Mouse (Mus musculus): ENCODE data around the gene Filip1.

The Filip1 gene

DNA sequence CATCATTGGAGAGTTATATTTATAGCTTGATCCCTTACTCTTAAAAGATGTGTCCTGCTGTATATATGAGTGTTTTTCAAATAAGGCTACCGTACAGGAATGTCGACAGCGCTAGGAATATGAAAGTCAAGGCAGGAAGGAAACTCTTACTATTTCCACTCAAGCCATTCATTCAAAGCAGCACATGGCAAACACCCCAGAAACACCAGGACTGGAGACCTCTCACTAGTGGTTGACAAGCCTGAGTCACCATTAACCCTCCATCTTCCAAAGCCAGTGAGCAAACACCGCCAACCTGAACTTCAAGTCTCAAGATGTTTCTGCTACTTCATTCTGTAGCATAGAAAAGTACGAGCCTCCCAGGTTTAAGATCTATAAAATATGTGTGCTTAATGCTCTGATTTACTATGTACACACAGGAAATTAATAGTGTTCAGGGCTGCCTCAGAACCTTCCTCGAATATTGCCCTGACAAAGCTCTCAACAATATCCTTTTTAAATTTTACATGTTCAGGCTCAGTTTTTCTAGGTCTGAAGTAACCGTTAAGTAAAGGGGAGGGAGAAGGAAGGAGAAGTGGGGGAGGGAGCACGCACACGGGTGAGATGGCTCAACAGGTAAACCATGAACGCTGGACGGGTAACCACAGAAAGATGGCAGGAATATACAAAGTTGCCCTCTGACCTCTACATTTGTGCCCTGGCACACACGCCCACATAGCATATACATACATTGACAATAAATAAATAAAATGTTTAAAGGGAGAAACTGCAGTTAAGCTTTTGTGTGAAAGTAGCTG, 34.2 kb downstream of the Filip1 start:
- DNase-seq: no peak

DNA sequence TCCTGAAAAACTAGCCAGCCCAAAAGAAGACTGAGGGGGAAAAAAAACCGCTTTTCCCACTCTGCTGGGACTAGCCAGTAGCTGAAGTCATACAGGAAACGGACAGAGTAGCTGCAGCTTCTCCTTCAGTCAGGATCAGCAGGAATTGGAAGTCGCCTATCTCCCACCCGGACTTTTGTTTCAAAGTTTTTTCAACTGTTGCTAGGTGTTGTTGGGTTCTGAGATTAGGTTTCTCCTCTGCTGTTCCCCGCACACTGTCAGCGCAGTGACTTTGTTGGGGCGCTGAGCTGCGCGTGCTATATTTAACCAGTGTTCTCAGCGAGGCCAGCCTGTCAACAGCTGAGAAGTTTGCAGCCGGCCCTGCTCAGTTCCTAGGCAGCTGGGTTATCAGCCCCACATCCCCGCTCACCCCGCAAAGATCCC, 35.1 kb downstream of the Filip1 start:
- no peak for DNase-seq

DNA sequence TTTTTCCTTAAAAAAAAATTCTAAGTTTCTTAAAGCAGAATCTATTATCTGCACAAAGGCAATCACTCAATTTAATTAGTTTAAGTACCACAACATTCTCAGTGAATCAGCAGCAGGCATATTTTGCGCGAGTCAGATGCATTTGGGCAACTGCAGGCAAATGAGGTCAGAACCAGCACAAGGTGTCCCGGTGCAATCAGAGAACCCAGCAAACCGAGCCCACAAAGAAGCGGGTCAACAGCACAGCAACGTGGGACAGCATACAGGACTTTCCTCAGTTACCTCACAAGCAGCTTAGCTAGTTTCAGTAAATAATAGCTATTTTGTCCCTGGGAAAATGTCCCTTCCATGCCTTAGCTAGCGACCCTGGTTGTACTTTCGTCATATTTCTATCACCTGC, 35.9 kb downstream of the Filip1 start:
- no peak for DNase-seq

DNA sequence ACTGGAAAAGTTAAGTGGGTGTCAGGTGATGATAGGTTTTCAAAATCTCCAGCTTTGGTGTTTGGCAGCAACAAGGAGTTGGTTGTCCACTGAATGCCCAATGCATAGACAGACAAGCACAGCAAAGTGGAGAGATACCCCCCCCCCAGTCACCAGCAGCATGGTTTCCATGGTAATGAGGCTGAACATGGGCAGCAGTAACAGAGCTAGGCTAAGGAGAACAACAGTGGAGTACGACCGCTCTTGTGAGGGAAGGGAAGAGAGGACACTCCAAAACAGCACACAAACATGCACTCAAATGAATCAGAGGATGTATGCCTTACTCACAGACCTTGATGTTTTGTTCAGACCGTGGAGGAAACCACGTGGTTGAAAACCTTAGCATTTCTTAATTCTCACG, 37.5 kb downstream of the Filip1 start:
- DNase-seq: no peak

DNA sequence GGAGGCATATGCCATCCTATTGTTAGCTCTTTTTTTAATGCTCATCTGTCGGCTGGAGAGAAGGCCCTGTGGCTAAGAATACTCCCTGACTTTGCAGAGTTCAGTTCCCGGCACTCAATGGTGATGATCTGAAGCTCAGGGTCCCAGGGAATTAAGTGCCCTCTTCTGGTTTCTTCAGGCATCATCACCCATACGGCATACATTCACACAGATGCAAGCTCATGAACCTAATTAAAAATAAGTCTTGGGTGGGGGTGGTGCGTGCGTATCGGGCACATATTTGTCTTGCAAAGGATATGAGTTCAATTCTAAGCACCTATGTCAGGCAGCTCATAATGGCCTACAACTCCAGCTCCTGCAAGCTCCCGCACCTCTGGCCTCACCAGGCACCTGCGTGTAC, 39.1 kb downstream of the Filip1 start:
- no peak for DNase-seq

DNA sequence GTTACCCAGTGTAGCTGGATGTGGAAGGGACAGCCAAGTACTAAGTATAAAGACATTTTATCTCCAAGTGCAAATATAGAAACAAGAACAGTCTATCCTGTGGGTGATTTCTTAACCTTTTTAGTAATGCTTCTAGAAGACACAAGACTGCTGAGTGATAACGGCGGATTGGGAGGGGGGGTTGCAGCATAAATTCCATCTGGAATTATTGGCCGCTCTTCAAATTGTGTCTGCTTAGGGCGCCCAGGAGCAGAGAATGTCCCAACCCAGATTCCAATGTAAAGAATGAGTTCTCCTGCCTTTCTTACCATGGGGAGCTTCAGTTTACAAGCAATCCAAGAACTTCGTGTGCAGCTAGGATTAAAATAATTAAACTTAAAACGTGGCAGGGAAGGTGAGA, 39.9 kb downstream of the Filip1 start:
- DNase-seq: no peak

DNA sequence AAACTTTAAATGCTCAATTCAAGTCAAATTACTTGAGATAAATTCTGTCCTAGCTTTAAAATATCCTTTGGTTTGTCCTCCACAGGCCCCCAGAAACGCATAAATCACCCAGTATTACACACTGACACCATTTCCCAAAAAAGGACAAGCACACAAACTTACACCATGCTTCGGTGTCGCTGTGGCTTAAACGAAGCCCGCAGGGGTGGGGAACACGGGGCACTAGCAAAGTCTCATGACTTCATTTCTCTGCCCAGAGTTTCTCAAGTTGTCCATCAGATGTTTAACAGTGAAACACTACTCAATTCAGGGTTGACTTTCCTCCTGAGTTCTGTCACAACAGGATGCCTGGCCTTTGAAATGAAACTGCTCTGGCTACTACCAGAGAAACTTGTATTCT, 41.0 kb downstream of the Filip1 start:
- no peak for DNase-seq

DNA sequence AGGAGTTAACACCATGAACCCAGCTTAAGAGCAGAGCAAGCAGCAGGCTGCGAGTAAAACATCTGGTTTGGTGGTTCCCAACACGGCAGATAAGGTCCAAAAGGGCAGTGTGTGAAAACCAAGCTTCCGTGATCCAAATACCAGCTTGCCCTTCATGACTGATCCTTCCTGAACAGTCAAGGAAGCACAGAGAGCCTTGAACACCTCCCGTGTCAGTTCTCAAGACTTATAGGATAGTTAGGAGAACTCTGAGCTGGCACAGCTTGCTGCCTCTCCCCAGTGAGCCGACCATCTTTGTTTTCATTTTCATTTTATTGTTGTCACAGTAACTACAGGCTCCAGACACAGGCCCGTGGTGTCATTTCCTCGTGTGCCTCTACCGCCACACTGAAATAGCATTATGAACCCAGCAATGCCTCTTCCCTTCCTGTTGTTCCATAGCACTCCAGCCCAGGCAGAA, 42.0 kb downstream of the Filip1 start:
- DNase-seq: no peak

DNA sequence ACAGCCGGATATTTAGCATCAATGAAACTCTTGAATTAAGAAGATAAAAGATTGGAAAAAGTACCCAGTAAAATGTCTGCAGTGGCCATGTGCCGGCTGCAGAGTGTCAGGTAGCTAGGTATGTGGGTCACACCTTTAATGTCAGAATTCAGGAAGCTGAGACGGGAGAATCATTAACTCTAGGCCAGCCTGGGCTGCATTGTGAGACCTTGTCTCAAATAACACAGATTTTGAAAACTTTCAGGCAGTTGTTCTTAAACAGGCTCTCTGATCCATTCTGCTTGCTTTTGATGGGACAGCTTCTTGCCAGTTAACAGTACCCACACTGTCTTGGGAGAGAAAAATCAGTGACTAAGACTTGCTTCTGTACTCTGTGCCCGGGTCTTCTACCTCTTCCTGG, 43.1 kb downstream of the Filip1 start:
- DNase-seq: no peak

DNA sequence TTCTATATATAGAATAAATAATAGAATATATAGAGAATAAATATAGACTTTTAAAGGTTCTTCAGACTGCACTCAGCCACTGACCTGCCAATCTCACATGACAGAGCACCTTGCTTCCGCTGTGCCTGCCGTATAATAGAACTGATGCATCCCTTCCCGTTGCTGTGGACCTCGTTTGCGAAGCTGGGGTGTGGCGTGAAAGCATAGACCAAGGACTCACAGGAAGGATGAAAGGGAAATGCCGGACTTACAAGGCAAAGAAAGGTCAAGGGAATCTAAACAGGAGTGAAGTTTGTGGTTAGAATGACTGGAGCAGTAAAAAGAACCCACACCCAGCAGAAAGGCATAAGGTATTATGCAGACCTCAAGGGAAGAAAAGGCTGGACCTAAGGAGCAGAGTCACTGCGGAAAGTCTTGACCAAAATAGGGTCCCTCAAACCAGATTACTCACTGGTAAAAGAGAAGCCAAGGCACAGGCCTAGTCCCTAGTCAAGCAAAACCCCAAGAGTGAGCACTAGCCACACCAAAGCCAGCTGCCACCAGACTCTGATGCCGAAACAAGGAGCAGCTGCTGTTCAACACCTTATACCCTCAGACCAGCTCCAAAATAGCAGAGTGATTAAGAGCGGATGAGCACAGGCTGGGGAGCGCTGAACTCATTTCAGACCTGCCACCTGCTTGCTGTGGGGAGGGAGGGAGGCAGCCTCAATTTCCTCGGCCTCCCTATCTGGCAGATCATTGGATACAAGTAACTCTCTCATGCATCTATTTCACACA, 45.8 kb downstream of the Filip1 start:
- no peak for DNase-seq

DNA sequence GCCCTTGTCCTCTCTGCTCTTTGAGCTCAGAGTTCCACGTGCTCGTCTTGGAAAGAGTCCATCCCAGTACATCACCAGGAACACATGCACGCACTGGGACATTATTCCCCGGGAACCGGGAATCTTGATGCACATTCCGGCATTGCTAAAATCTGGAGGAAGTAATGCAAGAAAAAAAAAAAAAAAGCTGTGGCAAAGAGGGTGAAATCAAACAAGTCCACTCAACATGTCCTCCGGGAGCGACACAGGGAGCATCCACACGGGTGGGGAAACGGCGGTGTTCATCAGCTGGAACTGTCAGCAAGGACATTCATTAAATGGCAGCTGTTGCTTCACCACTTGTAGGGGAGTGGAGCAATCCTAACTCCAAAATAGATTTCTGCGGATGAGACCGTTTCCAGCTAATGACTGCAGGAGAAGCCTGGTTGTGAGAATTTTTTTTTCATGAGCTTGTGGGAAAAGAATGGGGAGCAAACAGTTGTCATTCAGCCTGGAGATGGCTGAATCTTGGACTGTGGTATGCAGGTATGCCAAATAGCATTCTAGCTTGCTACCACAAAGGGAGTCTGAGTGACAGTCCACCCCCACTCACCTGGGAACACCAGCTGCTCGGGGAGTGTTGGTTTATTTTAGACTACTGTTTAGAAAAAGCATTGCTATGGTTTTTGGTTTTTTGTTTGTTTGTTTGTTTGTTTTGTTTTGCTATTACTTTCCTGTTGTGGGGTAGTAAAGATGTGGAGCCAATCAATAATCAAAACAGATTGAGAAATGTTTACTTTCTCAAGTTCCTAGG, 46.9 kb downstream of the Filip1 start:
- DNase-seq: no peak

DNA sequence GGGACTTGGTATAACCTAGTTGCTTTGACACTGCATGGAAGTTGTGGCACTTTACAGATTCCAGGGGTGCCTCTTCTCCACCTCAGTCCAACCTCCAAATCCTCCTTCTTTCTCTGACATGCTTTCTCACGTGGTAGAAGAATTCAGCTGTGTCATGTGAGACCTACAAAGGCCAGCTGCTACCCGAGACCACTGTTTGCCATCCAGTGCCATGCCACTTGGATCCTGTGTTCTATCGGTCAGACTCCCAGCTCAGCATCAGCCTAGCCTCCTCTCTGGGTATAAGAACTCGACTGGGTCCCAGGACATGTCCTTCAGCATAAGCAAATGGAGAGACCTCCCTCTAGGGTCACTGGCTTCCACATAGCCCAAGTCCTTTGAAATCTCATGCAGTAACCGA, 47.6 kb downstream of the Filip1 start:
- DNase-seq: no peak

DNA sequence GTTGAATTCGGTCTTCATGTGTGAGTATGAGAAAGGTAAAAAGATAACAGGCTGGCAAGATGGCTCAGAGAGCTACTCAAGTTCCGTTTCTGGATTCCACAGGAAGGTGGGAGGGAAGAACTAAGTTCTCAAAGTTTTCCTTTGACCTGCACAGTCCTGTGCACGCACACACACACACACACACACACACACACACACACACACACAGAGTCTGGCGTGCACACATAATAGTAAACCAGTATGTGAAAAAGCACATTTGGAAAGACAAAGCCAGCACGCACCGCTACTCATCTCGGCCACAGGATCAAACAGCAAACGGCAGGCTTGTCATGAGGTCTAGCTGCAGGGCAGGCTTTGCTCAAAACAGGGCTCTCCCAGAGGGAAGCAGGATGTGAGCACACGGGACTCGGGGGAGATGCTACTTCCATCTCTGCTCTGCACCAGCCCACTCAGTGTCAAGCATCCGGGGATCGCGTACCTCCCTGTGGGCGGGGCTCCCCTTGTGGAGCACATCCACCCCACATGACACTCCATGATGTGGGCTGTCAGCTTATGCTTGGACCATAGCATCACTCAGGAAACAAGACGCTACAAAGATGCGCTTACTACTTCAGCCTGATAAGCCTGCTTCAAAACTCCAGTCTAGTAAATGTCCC, 50.9 kb downstream of the Filip1 start:
- peak; percentile 10 for DNase-seq

DNA sequence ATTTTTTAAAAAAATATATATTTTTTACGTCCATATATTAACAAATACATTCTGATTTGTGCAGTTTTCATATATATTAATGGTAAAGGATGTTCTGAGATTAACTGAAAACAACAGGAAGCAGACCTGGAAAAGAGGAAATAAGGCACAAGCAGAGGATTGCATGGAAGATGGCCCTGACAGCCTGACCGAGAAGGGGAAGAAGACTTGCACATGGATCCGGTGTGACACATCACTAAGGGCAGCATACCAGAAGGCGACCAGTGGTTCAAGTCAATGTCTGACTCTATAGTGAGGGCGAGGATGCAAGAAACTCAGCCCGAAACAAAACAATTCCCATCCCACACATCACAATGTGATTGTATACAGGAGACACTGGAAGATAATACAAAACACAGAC, 52.2 kb downstream of the Filip1 start:
- DNase-seq: no peak

DNA sequence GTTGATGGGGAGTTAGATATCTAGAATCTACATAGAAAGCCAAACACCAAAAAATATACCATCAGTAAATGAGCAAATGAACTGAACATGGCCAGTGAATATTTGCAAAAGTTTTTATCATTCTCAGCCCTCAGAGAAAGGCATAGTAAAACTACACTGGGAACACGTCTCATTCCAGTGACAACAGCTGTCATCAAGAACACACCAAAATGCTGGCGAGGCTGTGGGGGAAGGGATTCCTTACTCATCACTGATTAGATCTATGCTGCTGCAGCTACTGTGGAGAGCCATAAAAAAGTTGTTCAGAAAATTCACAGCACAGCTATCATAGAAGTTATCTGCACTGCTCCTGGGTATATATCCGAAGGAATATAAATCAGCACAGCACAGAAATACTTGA, 54.3 kb downstream of the Filip1 start:
- DNase-seq: no peak

DNA sequence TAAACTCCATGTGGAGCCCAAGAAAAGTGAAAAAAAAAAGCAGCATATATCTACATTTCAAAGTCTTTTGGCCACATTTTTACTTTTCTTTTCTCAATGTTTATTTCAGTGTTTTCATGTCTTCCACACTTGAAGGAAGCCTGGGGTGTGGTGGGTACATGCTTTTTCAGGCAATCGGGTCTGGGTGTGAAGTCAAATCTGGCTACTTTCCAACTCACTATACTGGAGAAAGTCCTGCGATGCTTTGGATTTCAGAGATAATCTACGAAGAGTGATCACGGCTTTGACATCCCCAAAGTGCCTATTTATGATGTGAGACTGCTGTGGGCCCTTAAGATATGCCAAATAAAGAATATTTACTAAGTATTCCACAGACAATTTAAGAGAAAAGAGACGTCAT, 57.7 kb downstream of the Filip1 start:
- no peak for DNase-seq

DNA sequence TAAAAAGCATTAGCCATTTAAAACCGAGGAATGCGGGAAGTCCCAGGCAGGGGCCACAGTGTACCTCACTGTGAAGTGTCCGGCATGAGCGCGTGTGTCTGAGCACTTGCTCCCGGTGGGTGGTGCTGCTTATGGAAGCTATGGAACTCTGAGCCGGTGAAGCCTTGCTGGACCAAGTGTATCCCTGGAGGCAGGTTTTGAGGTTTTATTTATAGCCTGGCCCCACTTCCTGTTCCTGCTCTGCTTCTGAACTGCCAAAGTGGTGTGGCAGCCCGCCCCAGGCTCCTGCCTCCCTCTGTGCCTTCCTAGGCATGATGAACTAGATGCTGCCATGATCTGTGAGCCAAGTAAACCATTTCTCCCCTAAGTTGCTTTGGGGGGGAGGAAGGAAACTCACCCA, 60.7 kb downstream of the Filip1 start:
- no peak for DNase-seq

DNA sequence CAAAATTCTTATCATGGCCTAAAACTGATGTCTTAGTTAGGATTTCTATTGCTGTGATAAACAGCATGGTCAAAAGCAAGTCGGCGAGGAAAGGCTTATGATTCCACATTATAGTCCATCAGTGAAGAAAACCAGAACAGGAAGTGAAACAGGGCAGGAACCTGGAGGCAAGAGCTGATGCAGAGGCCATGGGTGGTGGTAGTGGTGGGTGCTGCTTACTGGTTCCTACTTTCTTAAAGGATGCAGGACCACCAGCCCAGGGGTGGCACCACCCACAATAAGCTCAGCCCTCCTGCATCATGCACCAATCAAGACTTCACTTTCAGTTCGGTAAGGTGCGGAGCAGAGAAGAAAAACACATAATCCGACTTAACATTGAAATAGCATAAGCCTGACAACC, 61.3 kb downstream of the Filip1 start:
- no peak for DNase-seq

DNA sequence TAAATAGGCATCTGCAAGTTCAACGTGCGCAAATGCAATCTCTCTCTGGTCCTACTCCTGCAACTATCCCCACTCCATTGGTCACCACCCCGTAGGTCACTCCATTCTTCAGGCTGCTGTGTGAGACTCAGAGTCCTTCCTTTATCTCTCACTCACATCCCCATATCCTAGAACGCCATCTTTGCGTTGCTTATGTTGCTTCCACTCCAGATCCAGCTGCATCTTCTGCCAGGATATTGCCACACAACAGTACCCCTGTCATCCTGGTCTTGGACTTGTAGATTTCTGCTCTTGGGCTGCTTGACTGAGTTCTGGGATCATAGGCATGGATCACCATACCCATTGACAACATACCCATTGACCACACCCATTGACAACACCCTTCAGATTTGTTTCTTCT, 62.0 kb downstream of the Filip1 start:
- DNase-seq: no peak

DNA sequence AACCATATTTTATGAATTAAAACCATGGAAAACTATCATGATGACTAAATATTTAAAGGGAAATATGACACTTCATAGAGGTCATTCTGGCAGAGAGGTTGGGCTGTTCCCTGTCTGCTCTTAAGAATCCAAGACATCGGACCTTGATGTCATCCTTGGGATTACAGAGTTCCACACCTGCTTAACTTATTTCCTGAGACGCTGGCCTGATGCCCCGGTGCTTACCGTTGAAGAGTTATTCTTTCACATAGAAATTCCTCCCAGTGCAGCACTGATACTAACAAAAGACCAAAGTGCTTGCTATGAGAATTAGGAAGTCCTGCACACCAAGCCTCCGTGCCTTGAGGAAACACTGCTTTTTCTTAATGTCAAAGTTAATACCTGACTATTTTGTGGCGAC, 62.6 kb downstream of the Filip1 start:
- DNase-seq: no peak

DNA sequence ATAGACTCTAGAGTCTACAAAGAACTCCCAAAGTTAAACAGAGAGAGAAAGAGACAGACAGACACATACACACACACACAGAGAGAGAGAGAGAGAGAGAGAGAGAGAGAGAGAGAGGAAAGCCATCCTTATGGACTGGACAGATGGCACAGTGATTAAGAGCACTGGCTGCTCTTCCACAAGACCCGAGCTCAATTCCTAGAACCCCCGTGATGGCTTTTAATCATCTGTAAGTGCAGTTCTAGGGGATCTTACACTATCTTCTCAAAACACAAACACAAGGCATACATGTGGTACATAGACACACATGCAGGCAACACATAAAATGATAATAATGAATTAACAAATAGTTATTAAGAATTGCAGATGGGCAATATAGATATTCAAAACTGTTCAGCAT, 64.3 kb downstream of the Filip1 start:
- DNase-seq: no peak

DNA sequence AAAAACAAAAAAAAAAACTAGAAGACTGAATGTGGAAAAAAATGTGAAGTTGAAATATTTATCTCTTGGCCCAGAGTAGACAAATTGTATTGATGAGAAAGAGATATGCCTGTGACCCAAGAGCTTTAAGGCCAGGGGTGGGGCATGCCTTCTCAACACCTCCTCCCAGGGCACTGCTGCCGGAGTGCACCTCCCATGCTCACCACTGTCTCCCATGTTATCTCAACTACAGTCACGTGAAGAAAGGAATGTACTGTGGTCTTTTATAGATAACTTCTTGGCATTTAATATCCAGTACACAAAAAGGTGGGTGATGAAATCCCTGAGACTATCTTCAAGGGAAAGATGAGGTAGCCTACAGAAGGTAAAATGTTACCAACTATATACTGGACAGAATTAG, 64.7 kb downstream of the Filip1 start:
- DNase-seq: no peak

DNA sequence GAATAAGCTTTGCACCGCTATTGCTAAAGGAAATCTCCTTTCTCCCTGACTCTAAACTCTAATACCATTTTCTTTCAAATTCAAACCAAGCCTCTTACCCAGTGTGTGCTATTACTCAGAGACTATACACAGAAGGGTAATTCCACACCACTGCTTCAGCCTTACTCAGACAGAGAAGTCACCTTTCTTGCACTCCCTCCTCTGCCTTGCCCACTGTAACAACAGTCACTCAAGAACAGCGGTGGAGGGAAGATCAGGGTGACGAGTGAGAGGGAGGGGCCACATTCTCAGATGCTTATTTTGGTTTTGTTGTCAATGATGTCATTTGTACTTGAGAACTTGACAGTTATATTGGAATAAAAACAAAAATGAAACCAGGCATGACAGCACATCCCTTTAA, 65.2 kb downstream of the Filip1 start:
- DNase-seq: no peak

Data from cerebellum, adult 8-10 months (tissue).